Mouse (Mus musculus) gastrocnemius, postnatal 10 days (tissue): ENCODE results near the gene Nop10. TPM values are rescaled to one million over a fixed set of nuclear protein-coding genes. Genes with fewer than 3 reads are reported as not detected.
"Not testable (repeated sequence)": the region's sequence is repeated elsewhere in the genome, so short reads cannot be mapped to it uniquely, and the experiment has no call there.

ENCODE experiments used
- DNase-seq: peaks from one replicate; pipeline ENCODE4 v3.0.0; 2021; ENCODE audit warnings: mixed read lengths
- total RNA-seq, 2 experiments: library from RNA; stranded (reverse); gene quantifications; 2 replicates each; pipeline ENCODE4 v1.2.3; 2021

Gene Nop10
- total RNA-seq, 2 experiments from 2014 or later: 56.0 to 60.4 TPM

GRCm38 (mm10) chr2:112264364-112264763, 2.6 kb downstream of the Nop10 start:
- no peak for DNase-seq

- peak; percentile 93 for DNase-seq
These were observed 3.9 kb downstream of the Nop10 start, which contains the start of gene Slc12a6 for GRCm38 (mm10) chr2:112265448-112266241. TSS of gene Slc12a6 (plus strand) at chr2:112265825.

GRCm38 (mm10) chr2:112266242-112266592, 4.5 kb downstream of the Nop10 start, which contains the start of gene Gm21985:
TSS of gene Gm21985 (plus strand) at chr2:112266314.
- DNase-seq: peak; percentile 74

GRCm38 (mm10) chr2:112266780-112267179, 5.1 kb downstream of the Nop10 start:
- DNase-seq: no peak

GRCm38 (mm10) chr2:112267547-112268269, 6.0 kb downstream of the Nop10 start:
- DNase-seq: no peak

GRCm38 (mm10) chr2:112270011-112270410, 8.3 kb downstream of the Nop10 start:
- no peak for DNase-seq

GRCm38 (mm10) chr2:112272909-112273308, 11.2 kb downstream of the Nop10 start:
- no peak for DNase-seq

- DNase-seq: no peak
These were observed 11.7 kb downstream of the Nop10 start for GRCm38 (mm10) chr2:112273474-112273873.

- DNase-seq: no peak
These were observed 15.1 kb downstream of the Nop10 start for GRCm38 (mm10) chr2:112276870-112277269.

GRCm38 (mm10) chr2:112282846-112283245, 21.1 kb downstream of the Nop10 start:
- DNase-seq: no peak

- peak; percentile 20 for DNase-seq
These were observed 22.8 kb downstream of the Nop10 start for GRCm38 (mm10) chr2:112284363-112285030.

GRCm38 (mm10) chr2:112285031-112285390, 23.3 kb downstream of the Nop10 start:
- DNase-seq: no peak

- not testable (repeated sequence) for DNase-seq
These were observed 24.3 kb downstream of the Nop10 start for GRCm38 (mm10) chr2:112286062-112286461.

GRCm38 (mm10) chr2:112287059-112287458, 25.3 kb downstream of the Nop10 start:
- DNase-seq: no peak

GRCm38 (mm10) chr2:112289507-112289906, 27.8 kb downstream of the Nop10 start:
- DNase-seq: no peak

- no peak for DNase-seq
These were observed 31.1 kb downstream of the Nop10 start for GRCm38 (mm10) chr2:112292823-112293222.

- no peak for DNase-seq
These were observed 34.5 kb downstream of the Nop10 start for GRCm38 (mm10) chr2:112296211-112296610.

- no peak for DNase-seq
These were observed 36.5 kb downstream of the Nop10 start for GRCm38 (mm10) chr2:112298221-112298620.

- no peak for DNase-seq
These were observed 46.9 kb downstream of the Nop10 start for GRCm38 (mm10) chr2:112308671-112309070.

GRCm38 (mm10) chr2:112309161-112309600, 47.5 kb downstream of the Nop10 start:
- DNase-seq: no peak
